Mouse (Mus musculus): ENCODE data around the gene Qars.

Gene Qars

GRCm38 (mm10) chr9:108540846-108541245 is 33.3 kb downstream of the Qars start:
- no peak for DNase-seq (ENCODE audit: low read depth)

GRCm38 (mm10) chr9:108545986-108546385 is 38.5 kb downstream of the Qars start:
- DNase-seq (ENCODE audit: low read depth) = no peak

GRCm38 (mm10) chr9:108546875-108547274 is 39.4 kb downstream of the Qars start:
- no peak for DNase-seq (ENCODE audit: low read depth)

GRCm38 (mm10) chr9:108559169-108559568 is 51.7 kb downstream of the Qars start:
- no peak for DNase-seq (ENCODE audit: low read depth)

GRCm38 (mm10) chr9:108560227-108560841 is 52.8 kb downstream of the Qars start, which contains the start of gene Impdh2:
TSS of gene Impdh2 (plus strand) at chr9:108560286.
- DNase-seq (ENCODE audit: low read depth) = peak; percentile 98

- DNase-seq (ENCODE audit: low read depth) = no peak
Measured at GRCm38 (mm10) chr9:108563671-108564070, 56.2 kb downstream of the Qars start.

- no peak for DNase-seq (ENCODE audit: low read depth)
Measured at GRCm38 (mm10) chr9:108564131-108564530, 56.6 kb downstream of the Qars start.
